8 mouse cellular contexts compared by ENCODE assay signal in genomic region chr6:48446256-48446655, GRCm38 (mm10). TPM values are rescaled to one million over a fixed set of nuclear protein-coding genes. Genes with fewer than 3 reads are reported as not detected.
A peak's percentile ranks its signal among the peaks of the same experiment; 100 is the strongest.
DNase-seq lines count a peak whose midpoint lies in the region; ATAC-seq and TF ChIP-seq lines count a peak whose summit lies in the region.

No protein-coding gene starts in this region.

- peak overlapping the region; percentile 90; the same call in 1 of the 2 replicates for H3K9ac ChIP-seq in kidney, embryonic 14.5 days (ENCODE audit: low read depth, low read length)
- H3K9ac ChIP-seq in forebrain, embryonic 15.5 days (replicated peaks) = peak overlapping the region; percentile 75
- peak overlapping the region; percentile 80; the same call in 1 of the 2 replicates for H3K9ac ChIP-seq in intestine, postnatal 0 days (ENCODE audit: low read depth, low read length)
- peak overlapping the region; percentile 88; the same call in 1 of the 2 replicates for H3K9ac ChIP-seq in midbrain, embryonic 16.5 days (ENCODE audit: low read depth, low read length)

- H3K36me3 ChIP-seq in kidney, embryonic 14.5 days (ENCODE audit: control insufficient read depth, insufficient read depth, low read length) = peaks cover 15% of the 10 kb centered on the region
- peaks cover 12% of the 10 kb centered on the region; the same call in 1 of the 2 replicates for H3K36me3 ChIP-seq in forebrain, embryonic 15.5 days
- H3K36me3 ChIP-seq in intestine, postnatal 0 days (ENCODE audit: control insufficient read depth, insufficient read depth) = peaks cover 14% of the 10 kb centered on the region
- peaks cover 12% of the 10 kb centered on the region for H3K36me3 ChIP-seq in midbrain, embryonic 16.5 days (ENCODE audit: control insufficient read depth, insufficient read depth, low read length)

- DNase-seq in kidney, adult 8-10 months = no peak
- DNase-seq in urinary bladder, postnatal 25 days (ENCODE audit: low spot score) = no peak
- DNase-seq in cerebellum, adult 11-12 months = no peak
- no peak for DNase-seq in frontal cortex, adult 2 months (ENCODE audit: extremely low spot score in 1 of 2, low spot score in 1 of 2)

- peak overlapping the region; percentile 76 for H3K4me2 ChIP-seq in kidney, embryonic 14.5 days (replicated peaks; ENCODE audit: low read depth, low read length)
- H3K4me2 ChIP-seq in forebrain, embryonic 15.5 days (replicated peaks) = peak overlapping the region; percentile 95
- H3K4me2 ChIP-seq in intestine, postnatal 0 days (replicated peaks; ENCODE audit: low read depth) = peak overlapping the region; percentile 94
- H3K4me2 ChIP-seq in midbrain, embryonic 16.5 days (ENCODE audit: low read length) = peak overlapping the region; percentile 73

- no peak for ATAC-seq in kidney, embryonic 14.5 days (ENCODE audit: low FRiP score, low TSS enrichment)
- ATAC-seq in forebrain, embryonic 15.5 days (replicated peaks) = no peak
- ATAC-seq in intestine, postnatal 0 days = no peak
- no peak for ATAC-seq in midbrain, embryonic 16.5 days

- WGBS in kidney, embryonic 14.5 days = 18% methylated on average over 3 of the region's 3 CpGs
- WGBS in forebrain, embryonic 15.5 days = 41% methylated on average over 3 of the region's 3 CpGs
- 33% methylated on average over 3 of the region's 3 CpGs for WGBS in intestine, postnatal 0 days
- 39% methylated on average over 3 of the region's 3 CpGs for WGBS in midbrain, embryonic 16.5 days

- H3K27ac ChIP-seq in kidney, embryonic 14.5 days (ENCODE audit: low read depth, low read length) = peak overlapping the region; percentile 96; the same call in 1 of the 2 replicates
- H3K27ac ChIP-seq in forebrain, embryonic 15.5 days (replicated peaks) = peak overlapping the region; percentile 89
- H3K27ac ChIP-seq in intestine, postnatal 0 days (ENCODE audit: low read depth, low read length) = 0 out of 2 replicates have a peak overlapping the region, but pooled peaks have one; percentile 91
- H3K27ac ChIP-seq in midbrain, embryonic 16.5 days (ENCODE audit: low read length) = peak overlapping the region; percentile 85

- no peaks in the 10 kb centered on the region for H3K9me3 ChIP-seq in kidney, embryonic 14.5 days (ENCODE audit: control insufficient read depth, low read length)
- no peaks in the 10 kb centered on the region for H3K9me3 ChIP-seq in forebrain, embryonic 15.5 days
- H3K9me3 ChIP-seq in intestine, postnatal 0 days (ENCODE audit: control insufficient read depth) = no peaks in the 10 kb centered on the region
- no peaks in the 10 kb centered on the region for H3K9me3 ChIP-seq in midbrain, embryonic 16.5 days (replicated peaks; ENCODE audit: control insufficient read depth, low read length, poor library complexity, severe bottlenecking)

- TF ChIP-seq CTCF in intestine, postnatal 0 days (IDR thresholded peaks at IDR 0.05; ENCODE audit: low read depth) = no peak

- H3K27me3 ChIP-seq in kidney, embryonic 14.5 days (ENCODE audit: control insufficient read depth, insufficient read depth, low read length) = no peaks in the 10 kb centered on the region
- H3K27me3 ChIP-seq in forebrain, embryonic 15.5 days = no peaks in the 10 kb centered on the region
- no peaks in the 10 kb centered on the region for H3K27me3 ChIP-seq in intestine, postnatal 0 days (replicated peaks; ENCODE audit: control insufficient read depth, insufficient read depth, low read length)
- H3K27me3 ChIP-seq in midbrain, embryonic 16.5 days (ENCODE audit: control insufficient read depth, insufficient read depth, low read depth, low read length) = no peaks in the 10 kb centered on the region

- H3K4me3 ChIP-seq in kidney, embryonic 14.5 days (ENCODE audit: low read length) = peak overlapping the region; percentile 77
- H3K4me3 ChIP-seq in forebrain, embryonic 15.5 days = peak overlapping the region; percentile 62
- peak overlapping the region; percentile 78 for H3K4me3 ChIP-seq in intestine, postnatal 0 days (ENCODE audit: low read depth, low read length)
- peak overlapping the region; percentile 81 for H3K4me3 ChIP-seq in midbrain, embryonic 16.5 days (ENCODE audit: low read depth, low read length)

- H3K4me1 ChIP-seq in kidney, embryonic 14.5 days (ENCODE audit: control insufficient read depth, insufficient read depth, low read length) = peaks cover 26% of the 10 kb centered on the region
- peaks cover 21% of the 10 kb centered on the region for H3K4me1 ChIP-seq in forebrain, embryonic 15.5 days
- no peaks in the 10 kb centered on the region; the same call in none of the 2 replicates for H3K4me1 ChIP-seq in intestine, postnatal 0 days (replicated peaks; ENCODE audit: control insufficient read depth, insufficient read depth, low read length)
- H3K4me1 ChIP-seq in midbrain, embryonic 16.5 days (ENCODE audit: control insufficient read depth, insufficient read depth, low read length) = peaks cover 15% of the 10 kb centered on the region

RNA-seq across cellular contexts. Expression of gene Zfp467, which starts 0.6 kb away (rescaled TPM):
- polyA plus RNA-seq in kidney, embryonic 14.5 days (2014; fragmentation: Nextera tagmentation; extraction: Ambion mirVana) = 27.8 and 31.4 TPM in 2 replicates
- polyA plus RNA-seq in forebrain, embryonic 15.5 days (2015; fragmentation: Nextera tagmentation; extraction: Ambion mirVana) = 30.0 and 34.2 TPM in 2 replicates
- polyA plus RNA-seq in intestine, postnatal 0 days (2015; fragmentation: Nextera tagmentation; extraction: Ambion mirVana) = 18.9 and 19.3 TPM in 2 replicates
- polyA plus RNA-seq in midbrain, embryonic 16.5 days (2015; fragmentation: Nextera tagmentation; extraction: Ambion mirVana) = 30.3 and 32.8 TPM in 2 replicates
- 40.7 and 41.4 TPM in 2 replicates for polyA plus RNA-seq in frontal cortex, adult 2 months (2012; rRNA removed)

RNA-seq across cellular contexts. Expression of gene Sspo, which starts 1.8 kb away (rescaled TPM):
- polyA plus RNA-seq in kidney, embryonic 14.5 days (2014; fragmentation: Nextera tagmentation; extraction: Ambion mirVana) = 0.17 and 0.53 TPM in 2 replicates
- 0.13 and 0.70 TPM in 2 replicates for polyA plus RNA-seq in forebrain, embryonic 15.5 days (2015; fragmentation: Nextera tagmentation; extraction: Ambion mirVana)
- 0.61 and 0.74 TPM in 2 replicates for polyA plus RNA-seq in intestine, postnatal 0 days (2015; fragmentation: Nextera tagmentation; extraction: Ambion mirVana)
- 0.51 and 0.62 TPM in 2 replicates for polyA plus RNA-seq in midbrain, embryonic 16.5 days (2015; fragmentation: Nextera tagmentation; extraction: Ambion mirVana)
- 2.0 and 2.2 TPM in 2 replicates for polyA plus RNA-seq in frontal cortex, adult 2 months (2012; rRNA removed)

RNA-seq across cellular contexts. Expression of gene Krba1, which starts 50.9 kb away (rescaled TPM):
- 16.0 and 23.4 TPM in 2 replicates for polyA plus RNA-seq in kidney, embryonic 14.5 days (2014; fragmentation: Nextera tagmentation; extraction: Ambion mirVana)
- polyA plus RNA-seq in forebrain, embryonic 15.5 days (2015; fragmentation: Nextera tagmentation; extraction: Ambion mirVana) = 27.2 and 29.4 TPM in 2 replicates
- polyA plus RNA-seq in intestine, postnatal 0 days (2015; fragmentation: Nextera tagmentation; extraction: Ambion mirVana) = 20.0 and 20.1 TPM in 2 replicates
- polyA plus RNA-seq in midbrain, embryonic 16.5 days (2015; fragmentation: Nextera tagmentation; extraction: Ambion mirVana) = 28.1 and 30.3 TPM in 2 replicates
- 44.5 and 48.0 TPM in 2 replicates for polyA plus RNA-seq in frontal cortex, adult 2 months (2012; rRNA removed)
